Mouse (Mus musculus): ENCODE results near the gene Dnajc3. TPM values are rescaled to one million over a fixed set of nuclear protein-coding genes. Genes with fewer than 3 reads are reported as not detected.

The Dnajc3 gene
- polyA plus RNA-seq (2021; fragmentation: Nextera tagmentation) = 23.2 and 27.3 TPM in 2 replicates
- long read RNA-seq, experiment 1, full-length matches to known transcripts = 13 of 163 reads
- long read RNA-seq, experiment 1, partial matches to known transcripts = 136 of 163 reads
- long read RNA-seq, experiment 1, other reads (novel, unspliced or antisense) = 14 of 163 reads
- long read RNA-seq, experiment 2, full-length matches to known transcripts = 203 of 335 reads
- long read RNA-seq, experiment 2, partial matches to known transcripts = 110 of 335 reads
- long read RNA-seq, experiment 2, other reads (novel, unspliced or antisense) = 22 of 335 reads

DNA sequence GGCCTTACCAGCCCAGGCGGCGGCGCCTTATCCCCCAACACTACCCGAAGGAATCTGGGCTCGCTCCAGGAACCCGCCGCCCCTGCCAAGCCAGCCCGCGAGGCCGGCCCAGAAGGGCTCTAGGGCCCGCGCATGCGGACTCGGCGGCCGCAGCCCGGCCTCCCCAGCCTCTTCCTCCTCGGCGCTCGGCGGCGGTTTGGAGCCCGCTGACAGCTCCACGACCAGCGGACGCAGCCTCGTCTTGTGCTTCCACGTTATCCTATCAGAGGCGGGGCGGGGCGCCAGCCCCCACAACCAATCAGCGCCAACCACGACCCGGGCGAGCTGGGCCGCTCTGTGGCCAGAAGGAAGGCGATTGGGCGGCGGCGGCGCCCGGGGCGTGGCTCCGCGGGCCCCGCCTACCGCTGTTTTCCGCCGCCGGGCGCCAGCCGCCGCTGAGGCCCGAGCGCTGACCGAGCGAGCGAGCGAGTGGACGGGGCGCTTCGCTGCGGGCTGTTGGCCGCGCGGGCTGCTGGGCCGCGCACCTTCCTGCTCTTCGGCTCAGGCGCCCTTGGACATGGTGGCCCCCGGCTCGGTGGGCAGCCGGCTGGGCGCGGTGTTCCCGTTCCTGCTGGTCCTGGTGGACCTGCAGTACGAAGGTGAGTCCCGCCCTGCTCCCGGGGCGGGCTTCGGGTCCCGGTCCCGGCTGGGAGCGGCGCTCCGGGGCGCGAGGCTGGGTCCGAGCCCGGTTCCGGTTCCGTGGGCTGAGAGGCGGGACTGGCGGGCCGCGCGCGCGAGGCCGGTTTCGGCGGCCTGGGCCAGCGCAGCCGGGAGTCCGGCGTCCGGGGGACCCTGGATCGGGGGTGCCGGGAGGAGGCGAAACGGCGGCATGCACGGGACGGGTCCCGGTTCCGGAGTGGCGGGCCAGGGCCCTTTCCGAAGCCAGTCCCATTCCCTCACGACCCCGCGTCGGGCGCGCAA lies at the start of gene Dnajc3:
Gene Dnajc3, plus strand, starts transcription at position 444 of the 960 bp plus-strand sequence.

DNA sequence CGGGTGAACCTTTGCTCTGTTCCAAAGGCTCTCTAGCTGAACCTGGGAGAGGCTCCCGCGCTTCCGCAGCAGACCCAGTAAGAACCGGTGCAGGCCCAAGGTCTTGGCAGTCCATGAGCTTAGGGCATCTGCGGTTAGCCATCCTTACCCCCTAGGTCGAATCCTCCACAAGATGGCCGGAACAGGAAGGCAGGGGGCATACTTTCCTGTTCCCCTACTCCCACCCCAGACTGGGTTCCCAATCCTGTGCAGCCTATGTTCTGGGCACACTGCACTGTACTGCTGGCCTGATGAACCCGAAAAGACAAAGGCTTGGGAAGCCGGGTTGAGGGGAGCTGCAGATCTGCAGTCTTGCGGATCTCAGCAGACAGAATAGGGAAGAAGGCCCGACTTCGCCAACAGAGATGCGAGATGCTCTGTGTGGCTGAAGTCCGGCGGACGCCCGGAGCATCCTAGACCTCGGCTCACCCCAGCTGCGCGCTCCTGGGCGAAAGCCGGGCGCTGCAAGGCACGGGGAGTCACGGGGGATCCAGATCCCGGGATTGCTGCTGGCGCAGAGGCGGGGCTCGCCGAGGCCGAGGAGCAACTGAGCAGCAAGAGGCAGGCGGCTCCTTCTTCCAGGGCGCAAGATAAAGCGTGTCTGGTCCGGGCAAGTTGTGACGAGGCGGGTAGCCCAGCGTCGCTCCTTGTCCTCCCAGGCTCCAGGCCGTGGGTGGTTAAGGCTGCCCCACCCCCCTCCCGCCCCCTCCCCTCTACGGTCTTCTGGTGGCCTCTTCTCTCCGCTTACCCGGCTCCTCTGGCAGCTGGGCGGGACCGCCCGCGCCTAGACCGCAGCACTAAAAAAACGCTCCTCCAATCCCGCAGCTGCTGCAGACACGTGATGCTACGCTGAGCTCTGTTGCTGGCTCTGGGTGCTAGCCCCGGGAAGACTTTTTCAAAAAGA lies 12.8 kb upstream of the Dnajc3 start, which contains the start of gene Dzip1:
Gene Dzip1, minus strand, starts transcription at position 788 of the 943 bp plus-strand sequence.

Other genes starting within 250 kb of the Dnajc3 start
- gene Abcc4, start 231.8 kb upstream of the Dnajc3 start, polyA plus RNA-seq (2021; fragmentation: Nextera tagmentation) = 2.6 and 3.7 TPM in 2 replicates
- 135 and 143 TPM in 2 replicates for gene Cldn10, start 150.1 kb upstream of the Dnajc3 start, polyA plus RNA-seq (2021; fragmentation: Nextera tagmentation)
- gene Dzip1, start 12.5 kb upstream of the Dnajc3 start, polyA plus RNA-seq (2021; fragmentation: Nextera tagmentation) = 11.2 and 12.5 TPM in 2 replicates
- gene Uggt2, start 161.5 kb downstream of the Dnajc3 start, polyA plus RNA-seq (2021; fragmentation: Nextera tagmentation) = 7.6 and 8.6 TPM in 2 replicates
- gene Hs6st3, start 200.4 kb downstream of the Dnajc3 start, polyA plus RNA-seq (2021; fragmentation: Nextera tagmentation) = 3.3 and 3.5 TPM in 2 replicates

Data from layer of hippocampus, adult 6 months (tissue).